Mouse (Mus musculus): ENCODE results near the gene Olfr1095.

Olfr1095 gene

DNA sequence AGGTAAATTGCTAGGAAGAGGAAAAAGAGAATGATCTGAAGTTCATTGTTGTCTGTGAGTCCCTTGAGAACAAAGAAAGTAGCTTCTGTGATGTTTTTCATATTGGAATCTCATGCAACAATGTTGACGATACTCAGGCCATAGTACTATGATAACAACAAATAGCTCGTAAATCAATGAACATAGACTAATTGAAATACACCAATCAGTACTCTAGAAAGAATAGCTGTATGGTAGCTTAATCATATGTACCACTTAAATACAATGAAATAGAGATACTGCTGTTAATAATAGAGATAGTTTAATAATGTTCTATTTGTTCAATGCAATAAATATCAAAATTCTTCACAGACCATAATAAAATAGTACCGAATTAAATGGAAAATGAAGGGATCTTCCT is at the start of gene Olfr1095:
Olfr1095 (minus strand) TSS at position 101 of the 400 bp plus-strand sequence.
- in situ Hi-C loops (cut with MboI), result no loop called here

GRCm38 (mm10) chr2:86892116-86892515 is 40.6 kb upstream of the Olfr1095 start, which contains the start of gene Olfr1097:
Gene Olfr1097, minus strand, starts transcription at chr2:86892216.
- in situ Hi-C loops (cut with MboI), result no loop called here

DNA sequence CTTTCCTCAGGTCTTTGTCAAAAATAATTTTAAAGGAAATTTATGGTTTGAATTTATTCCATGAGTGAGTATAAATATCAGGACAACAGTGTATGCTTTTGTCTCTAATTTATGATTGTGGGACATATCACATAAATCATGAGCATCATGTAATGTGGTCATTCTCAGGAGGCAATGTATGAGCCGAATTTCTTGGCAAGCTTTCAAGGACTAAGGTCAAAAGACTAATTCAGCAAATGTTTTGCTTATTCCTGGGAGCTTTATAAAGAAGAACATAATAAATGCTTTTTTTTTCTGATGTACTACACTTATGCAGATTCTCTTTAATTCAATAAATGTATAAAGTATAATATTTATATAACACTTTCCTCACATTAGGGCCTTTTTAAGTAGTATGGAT is 23.2 kb upstream of the Olfr1095 start, which contains the start of gene Gm13723:
Gm13723 (minus strand) TSS at position 101 of the 400 bp plus-strand sequence.
- in situ Hi-C loops (cut with MboI), result no loop called here

DNA sequence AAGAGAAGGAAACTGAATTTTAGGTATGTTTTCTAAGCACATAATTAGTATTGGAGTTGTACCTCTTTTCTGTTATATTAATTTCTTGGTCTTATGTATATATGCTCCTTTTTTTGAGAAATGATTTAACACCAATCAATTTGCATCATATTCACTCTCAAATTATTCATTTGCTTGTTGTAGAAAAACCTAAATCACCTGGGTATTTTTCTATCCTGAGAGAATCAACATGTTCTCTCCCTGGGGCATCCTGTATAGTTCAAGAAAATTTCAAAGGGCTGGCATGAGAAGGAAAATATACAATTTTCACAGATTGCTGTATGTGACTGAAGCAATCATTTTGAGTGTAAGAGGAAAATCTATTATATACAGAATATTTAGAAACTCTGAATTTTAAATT is 27.1 kb downstream of the Olfr1095 start, which contains the start of gene Olfr1094:
Olfr1094 (plus strand) TSS at position 301 of the 400 bp plus-strand sequence.
- in situ Hi-C loops (cut with MboI), result no loop called here

DNA sequence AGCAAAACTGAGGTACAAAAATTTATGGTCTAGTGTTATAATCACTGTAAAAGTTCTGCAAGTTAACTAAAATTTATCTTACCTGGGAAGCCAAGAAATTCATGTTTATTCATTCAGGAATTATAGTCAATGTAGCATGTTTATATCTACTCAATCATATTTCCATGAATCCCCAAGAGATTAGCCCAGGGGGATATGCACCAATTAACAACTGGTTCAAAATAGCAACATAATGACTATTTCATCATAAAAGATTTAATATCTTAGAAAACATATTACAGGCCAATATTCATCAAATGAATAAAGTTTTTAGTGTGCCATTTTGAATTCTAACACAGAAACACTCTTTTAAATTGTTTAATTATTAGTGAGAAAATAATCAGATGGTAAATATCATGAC is 41.6 kb downstream of the Olfr1095 start, which contains the start of gene Olfr141:
Olfr141 (minus strand) TSS at position 101 of the 400 bp plus-strand sequence.
- in situ Hi-C loops (cut with MboI), result no loop called here

Measured in mature B cell (primary cell).